Mouse (Mus musculus) yolk sac, embryonic 10.5 days (tissue): ENCODE results near the gene Camk2b.
"Not testable (repeated sequence)": the region's sequence is repeated elsewhere in the genome, so short reads cannot be mapped to it uniquely, and the experiment has no call there.

Experiments used
- DNase-seq: peaks from one replicate; pipeline ENCODE4 v3.0.0-alpha.2; 2017; ENCODE audit warnings: low spot score

Camk2b gene

GRCm38 (mm10) chr11:6013359-6013758, 52.8 kb downstream of the Camk2b start:
- DNase-seq = no peak

GRCm38 (mm10) chr11:6011879-6012278, 54.3 kb downstream of the Camk2b start:
- no peak for DNase-seq

DNA sequence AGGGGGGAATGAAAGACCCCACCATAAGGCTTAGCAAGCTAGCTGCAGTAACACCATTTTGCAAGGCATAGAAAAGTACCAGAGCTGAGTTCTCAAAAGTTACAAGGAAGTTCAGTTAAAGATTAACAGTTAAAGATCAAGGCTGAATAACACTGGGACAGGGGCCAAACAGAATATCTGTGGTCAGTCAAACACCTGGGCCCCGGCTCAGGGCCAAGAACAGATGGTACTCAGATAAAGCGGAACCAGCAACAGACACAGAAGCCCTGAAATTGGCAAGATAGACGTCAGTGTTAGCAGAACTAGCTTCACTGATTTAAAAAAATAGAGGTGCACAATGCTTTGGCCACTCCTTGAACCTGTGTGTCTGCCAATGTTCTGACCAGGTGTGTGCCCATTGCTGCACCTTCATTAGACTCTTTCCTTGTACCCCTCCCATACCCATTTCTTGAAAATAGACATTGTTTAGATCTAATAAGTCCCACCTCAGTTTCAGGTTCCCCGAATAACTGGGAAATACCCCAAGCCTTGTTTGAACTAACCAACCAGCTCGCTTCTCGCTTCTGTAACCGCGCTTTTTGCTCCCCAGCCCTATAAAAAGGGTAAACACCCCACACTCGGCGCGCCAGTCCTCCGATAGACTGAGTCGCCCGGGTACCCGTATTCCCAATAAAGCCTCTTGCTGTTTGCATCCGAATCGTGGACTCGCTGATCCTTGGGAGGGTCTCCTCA, 55.2 kb downstream of the Camk2b start:
- DNase-seq = not testable (repeated sequence)

DNA sequence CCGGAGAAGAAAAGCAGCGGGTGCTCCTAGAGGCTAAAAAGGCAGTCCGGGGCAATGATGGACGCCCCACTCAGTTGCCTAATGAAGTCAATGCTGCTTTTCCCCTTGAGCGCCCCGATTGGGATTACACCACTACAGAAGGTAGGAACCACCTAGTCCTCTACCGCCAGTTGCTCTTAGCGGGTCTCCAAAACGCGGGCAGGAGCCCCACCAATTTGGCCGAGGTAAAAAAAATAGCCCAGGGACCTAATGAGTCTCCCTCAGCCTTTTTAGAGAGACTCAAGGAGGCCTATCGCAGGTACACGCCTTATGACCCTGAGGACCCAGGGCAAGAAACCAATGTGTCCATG, 58.4 kb downstream of the Camk2b start:
- DNase-seq = not testable (repeated sequence)

DNA sequence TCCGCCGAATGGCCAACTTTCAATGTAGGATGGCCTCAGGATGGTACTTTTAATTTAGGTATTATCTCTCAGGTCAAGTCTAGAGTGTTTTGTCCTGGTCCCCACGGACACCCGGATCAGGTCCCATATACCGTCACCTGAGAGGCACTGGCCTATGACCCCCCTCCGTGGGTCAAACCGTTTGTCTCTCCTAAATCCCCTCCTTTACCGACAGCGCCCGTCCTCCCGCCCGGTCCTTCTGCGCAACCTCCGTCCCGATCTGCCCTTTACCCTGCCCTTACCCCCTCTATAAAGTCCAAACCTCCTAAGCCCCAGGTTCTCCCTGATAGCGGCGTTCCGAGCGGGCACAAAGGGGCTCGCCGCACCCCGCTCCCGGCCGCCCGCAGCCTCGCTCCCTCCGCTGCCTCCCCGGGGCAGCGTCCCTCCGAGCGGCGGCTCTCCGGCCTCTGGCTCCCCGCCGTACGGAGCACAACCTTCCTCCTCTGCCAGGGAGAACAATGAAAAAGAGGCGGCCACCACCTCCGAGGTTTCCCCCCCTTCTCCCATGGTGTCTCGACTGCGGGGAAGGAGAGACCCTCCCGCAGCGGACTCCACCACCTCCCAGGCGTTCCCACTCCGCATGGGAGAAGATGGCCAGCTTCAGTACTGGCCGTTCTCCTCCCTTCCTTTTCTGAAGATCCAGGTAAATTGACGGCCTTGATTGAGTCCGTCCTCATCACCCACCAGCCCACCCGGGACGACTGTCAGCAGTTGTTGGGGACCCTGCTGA, 59.0 kb downstream of the Camk2b start:
- DNase-seq = not testable (repeated sequence)

DNA sequence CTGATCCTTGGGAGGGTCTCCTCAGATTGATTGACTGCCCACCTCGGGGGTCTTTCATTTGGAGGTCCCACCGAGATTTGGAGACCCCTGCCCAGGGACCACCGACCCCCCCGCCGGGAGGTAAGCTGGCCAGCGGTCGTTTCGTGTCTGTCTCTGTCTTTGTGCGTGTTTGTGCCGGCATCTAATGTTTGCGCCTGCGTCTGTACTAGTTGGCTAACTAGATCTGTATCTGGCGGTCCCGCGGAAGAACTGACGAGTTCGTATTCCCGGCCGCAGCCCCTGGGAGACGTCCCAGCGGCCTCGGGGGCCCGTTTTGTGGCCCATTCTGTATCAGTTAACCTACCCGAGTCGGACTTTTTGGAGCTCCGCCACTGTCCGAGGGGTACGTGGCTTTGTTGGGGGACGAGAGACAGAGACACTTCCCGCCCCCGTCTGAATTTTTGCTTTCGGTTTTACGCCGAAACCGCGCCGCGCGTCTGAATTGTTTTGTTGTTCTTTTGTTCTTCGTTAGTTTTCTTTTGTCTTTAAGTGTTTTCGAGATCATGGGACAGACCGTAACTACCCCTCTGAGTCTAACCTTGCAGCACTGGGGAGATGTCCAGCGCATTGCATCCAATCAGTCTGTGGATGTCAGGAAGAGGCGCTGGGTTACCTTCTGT, 59.7 kb downstream of the Camk2b start:
- not testable (repeated sequence) for DNase-seq

- not testable (repeated sequence) for DNase-seq
Measured at GRCm38 (mm10) chr11:6005374-6006043, 60.7 kb downstream of the Camk2b start.

DNA sequence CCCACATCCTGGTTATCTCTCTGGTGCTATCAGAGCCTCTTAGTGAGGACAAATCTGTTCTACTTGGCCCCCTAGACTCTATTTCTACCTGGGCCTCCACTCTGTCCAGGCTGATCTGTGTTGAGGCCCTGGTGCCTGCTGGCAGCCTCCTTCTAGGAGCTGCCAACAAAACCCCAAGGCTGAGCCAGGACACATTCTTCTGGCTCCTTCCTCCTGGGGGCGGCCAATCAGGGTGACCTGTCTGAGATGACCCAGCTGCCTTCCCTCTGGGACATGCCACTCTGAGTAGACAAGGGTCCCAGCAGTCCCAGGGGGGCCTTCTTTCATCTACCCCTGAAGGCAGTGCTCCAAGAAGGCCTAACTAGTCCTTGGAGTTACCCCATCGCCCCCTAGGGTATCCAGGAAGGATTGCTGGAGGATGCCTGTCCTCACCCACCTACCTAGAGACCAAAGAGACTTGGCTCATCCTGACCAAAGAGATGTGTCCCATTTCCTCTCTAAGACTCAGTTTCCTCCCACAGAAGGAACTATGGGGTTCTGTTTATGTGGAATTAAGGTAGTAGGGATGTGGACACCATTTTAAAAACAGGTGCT, 63.0 kb downstream of the Camk2b start:
- DNase-seq = no peak

GRCm38 (mm10) chr11:6001981-6002649, 64.0 kb downstream of the Camk2b start:
- no peak for DNase-seq

DNA sequence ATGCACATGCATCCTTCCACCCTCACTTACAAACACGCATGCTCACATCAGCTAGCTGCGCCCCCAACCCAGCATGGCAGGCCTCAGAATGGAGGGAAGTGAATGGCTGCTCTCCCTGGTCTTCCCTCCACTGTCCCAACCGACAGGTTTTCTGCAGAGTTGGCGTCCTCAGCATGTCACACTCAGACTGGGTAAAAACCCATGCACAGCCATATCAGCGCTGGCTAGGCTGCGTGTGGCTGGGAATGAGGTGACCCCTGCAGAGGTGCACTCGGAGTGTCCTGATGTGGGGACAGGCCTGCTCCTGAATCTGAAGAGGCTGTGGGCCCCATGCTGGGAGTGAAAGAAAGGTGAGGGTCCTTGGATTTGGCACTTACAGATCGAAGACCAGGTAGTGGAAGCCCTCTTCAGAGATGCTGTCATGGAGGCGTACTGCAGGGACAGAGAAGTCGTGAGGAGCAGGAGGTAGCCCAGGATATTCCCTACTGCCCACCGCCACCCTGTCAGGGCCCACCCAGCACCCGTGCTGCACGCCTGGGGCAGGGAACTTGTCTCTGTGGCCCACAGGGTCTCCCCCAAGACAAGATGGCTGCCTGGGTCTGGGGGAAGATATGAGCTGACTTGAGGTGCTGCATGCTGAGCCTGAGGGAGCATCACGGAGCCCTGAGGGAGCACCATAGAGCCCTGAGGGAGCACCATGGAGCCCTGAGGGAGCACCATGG, 65.0 kb downstream of the Camk2b start:
- no peak for DNase-seq

- DNase-seq = peak; percentile 76
Measured at GRCm38 (mm10) chr11:5999832-6000771, 66.1 kb downstream of the Camk2b start.

GRCm38 (mm10) chr11:5998472-5998871, 67.7 kb downstream of the Camk2b start:
- no peak for DNase-seq

- DNase-seq = peak; percentile 48
Measured at GRCm38 (mm10) chr11:5995989-5996388, 70.2 kb downstream of the Camk2b start.

DNA sequence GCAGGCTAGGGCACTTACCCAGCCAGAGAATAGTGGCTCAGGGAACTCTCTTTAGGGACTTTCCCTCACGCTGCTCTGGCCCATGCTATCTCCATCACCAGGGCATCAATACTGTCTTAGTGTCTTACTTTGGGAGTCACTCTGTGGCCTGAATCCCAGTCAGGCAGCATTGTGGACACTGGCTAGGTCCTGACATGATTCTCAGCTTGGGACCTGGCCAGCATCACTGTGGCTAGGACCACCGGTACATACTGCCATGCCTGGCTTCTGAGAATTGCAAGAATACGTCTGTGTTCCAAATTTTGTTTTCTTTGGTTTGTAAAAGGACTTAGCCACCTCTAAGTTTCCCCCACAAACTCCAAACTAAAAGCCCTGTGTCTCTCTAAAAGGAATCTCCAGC, 71.3 kb downstream of the Camk2b start:
- DNase-seq = no peak

GRCm38 (mm10) chr11:5994212-5994611, 72.0 kb downstream of the Camk2b start:
- no peak for DNase-seq

DNA sequence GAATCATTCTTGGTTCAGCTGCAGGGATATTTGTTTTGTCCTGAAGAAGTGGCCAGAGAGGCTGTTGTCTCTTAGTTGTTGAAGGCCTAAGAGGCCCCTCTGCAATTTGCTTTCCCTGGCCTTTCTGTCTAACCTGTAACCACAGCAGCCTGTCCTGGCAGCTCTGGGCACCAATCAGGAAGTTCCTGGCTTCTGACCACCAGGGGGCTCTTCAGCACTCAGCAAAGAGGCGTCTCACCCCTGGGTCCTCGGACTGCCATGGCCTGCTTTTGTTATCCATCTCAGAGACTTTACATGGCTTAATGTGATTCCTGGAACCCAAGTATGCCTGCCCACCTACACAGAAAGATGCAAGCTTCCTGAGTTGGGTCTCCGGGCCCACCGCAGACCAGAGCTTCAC, 75.3 kb downstream of the Camk2b start:
- peak; percentile 20 for DNase-seq

- DNase-seq = no peak
Measured at GRCm38 (mm10) chr11:5989954-5990593, 76.1 kb downstream of the Camk2b start.

GRCm38 (mm10) chr11:5988126-5988525, 78.0 kb downstream of the Camk2b start:
- DNase-seq = no peak

DNA sequence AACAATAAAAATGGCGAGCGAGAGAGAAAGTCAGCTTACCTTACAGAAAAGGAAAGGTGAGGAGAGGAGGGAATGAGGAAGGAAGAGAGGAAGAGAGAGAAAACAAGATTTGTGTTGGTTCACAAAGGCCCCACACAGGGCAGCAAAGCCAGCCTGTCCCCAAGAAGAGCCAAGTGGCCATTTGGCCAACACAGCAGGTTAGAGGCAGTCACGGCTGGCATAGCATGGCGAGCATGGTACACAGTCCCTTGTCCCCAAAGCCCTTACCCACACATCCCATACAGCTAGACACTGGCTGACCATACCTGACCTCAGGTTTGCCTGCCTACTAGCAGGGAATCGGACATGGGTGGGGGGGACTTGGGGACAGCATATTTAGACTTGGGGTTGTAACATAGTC, 82.5 kb downstream of the Camk2b start:
- no peak for DNase-seq
